Mouse (Mus musculus) small intestine, adult 2 months (tissue): ENCODE results near the gene Cd59b. TPM values are rescaled to one million over a fixed set of nuclear protein-coding genes. Genes with fewer than 3 reads are reported as not detected.
"Not testable (repeated sequence)": the region's sequence is repeated elsewhere in the genome, so short reads cannot be mapped to it uniquely, and the experiment has no call there.

ENCODE experiments used
- H3K27ac ChIP-seq: fragments of 200-500 bp; 2 replicates; pipeline ENCODE4 v1.5.1; 2012; ENCODE audit warnings: low read depth, low read length, control low read depth, inconsistent platforms; ENCODE audit not compliant: insufficient read depth
- H3K27me3 ChIP-seq: fragments of 200-500 bp; 2 replicates; pipeline ENCODE4 v1.6.1; 2012; ENCODE audit warnings: mild to moderate bottlenecking, moderate library complexity, low read length, inconsistent platforms; ENCODE audit not compliant: control insufficient read depth, insufficient read depth
- H3K36me3 ChIP-seq: fragments of 200-500 bp; 2 replicates; pipeline ENCODE4 v1.6.1; 2012; ENCODE audit warnings: mild to moderate bottlenecking, low read length, control low read depth, inconsistent platforms; ENCODE audit not compliant: control insufficient read depth, insufficient read depth
- H3K4me1 ChIP-seq: fragments of 200-500 bp; 2 replicates; pipeline ENCODE4 v1.6.1; 2012; ENCODE audit warnings: low read length, inconsistent platforms, mixed read lengths; ENCODE audit not compliant: control insufficient read depth, insufficient read depth, insufficient read length
- H3K4me3 ChIP-seq: fragments of 200-500 bp; 2 replicates; pipeline ENCODE4 v1.5.1; 2012; ENCODE audit warnings: low read depth, mild to moderate bottlenecking, control low read depth, inconsistent platforms, low read length, moderate library complexity
- CTCF ChIP-seq: fragments of 200-500 bp; IDR thresholded peaks from 2 replicates; pipeline ENCODE4 v1.5.1; 2012; ENCODE audit warnings: low read depth, mild to moderate bottlenecking, control low read depth, inconsistent platforms, low read length, moderate library complexity, mixed read lengths; ENCODE audit not compliant: insufficient replicate concordance, insufficient read length; ENCODE audit errors: extremely low read depth
- POLR2A ChIP-seq: fragments of 200-500 bp; IDR thresholded peaks from 2 replicates; pipeline ENCODE4 v1.6.1; 2012; ENCODE audit warnings: low read depth, mild to moderate bottlenecking, control low read depth, inconsistent platforms, low read length, moderate library complexity
- WGBS: fragments of 180-500 bp; shearing (Covaris S2); methylation state at CpG from one replicate; pipeline ENCODE4 v1.1.7; 2018; 5-methylcytosine and 5-hydroxymethylcytosine counted together
- polyA plus RNA-seq: library from polyadenylated mRNA; depleted of rRNA; stranded (reverse); fragments of >200 nt; gene quantifications from 2 replicates; pipeline ENCODE4 v1.2.3, GENCODE M21; 2012

Gene Cd59b
- polyA plus RNA-seq, 1 experiment = 0.38 TPM

DNA sequence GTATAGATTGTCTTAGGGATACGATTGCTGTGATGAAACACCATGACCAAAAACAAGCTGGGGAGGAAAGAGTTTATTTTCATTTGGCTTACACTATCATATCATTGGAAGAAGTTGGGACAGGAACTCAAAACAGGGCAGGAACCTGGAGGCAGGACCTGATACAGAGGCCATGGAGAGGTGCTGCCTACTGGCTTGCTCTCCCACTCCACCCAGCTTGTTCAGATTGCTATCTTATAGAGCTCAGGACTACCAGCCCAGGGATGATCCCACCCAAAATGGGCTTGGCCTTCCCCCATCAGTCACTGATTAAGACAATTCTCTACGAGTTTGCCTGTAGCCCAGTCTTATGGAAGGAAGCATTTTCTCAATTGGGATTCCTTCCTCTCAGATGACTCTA is 5.5 kb upstream of the Cd59b start:
- Histone ChIP-seq H3K36me3 (peaks cover 10% of the 10 kb centered on the region), H3K4me1 (no peaks in the 10 kb centered on the region), H3K4me3 (no peak overlapping the region), H3K27ac (no peak overlapping the region), H3K27me3 (no peaks in the 10 kb centered on the region)
- TF ChIP-seq CTCF (no peak), POLR2A (no peak)
- 66% methylated on average over 2 of the region's 2 CpGs for WGBS

DNA sequence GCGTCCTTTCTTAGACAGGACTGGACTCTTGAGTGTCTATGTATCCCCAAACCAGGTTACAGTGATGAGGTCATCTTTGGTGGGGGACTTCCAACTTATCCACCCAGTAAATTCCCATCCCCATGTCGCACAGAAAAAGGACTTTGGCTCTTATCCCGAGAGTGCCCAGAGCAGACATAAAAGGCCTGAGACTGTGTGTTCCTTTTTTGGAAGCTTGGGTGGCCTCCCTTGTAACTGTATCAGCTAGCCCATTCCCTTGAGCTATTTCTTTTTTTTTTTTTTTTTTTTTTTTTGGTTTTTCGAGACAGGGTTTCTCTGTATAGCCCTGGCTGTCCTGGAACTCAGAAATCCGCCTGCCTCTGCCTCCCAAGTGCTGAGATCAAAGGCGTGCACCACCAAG is 4.1 kb upstream of the Cd59b start, which contains the start of gene Gm10912:
Gene Gm10912, plus strand, starts transcription at position 301 of the 400 bp plus-strand sequence.
- H3K27ac ChIP-seq, H3K4me3 ChIP-seq, H3K27me3 ChIP-seq, H3K36me3 ChIP-seq, H3K4me1 ChIP-seq: not testable (repeated sequence)
- WGBS = 84% methylated on average over 6 of the region's 6 CpGs

DNA sequence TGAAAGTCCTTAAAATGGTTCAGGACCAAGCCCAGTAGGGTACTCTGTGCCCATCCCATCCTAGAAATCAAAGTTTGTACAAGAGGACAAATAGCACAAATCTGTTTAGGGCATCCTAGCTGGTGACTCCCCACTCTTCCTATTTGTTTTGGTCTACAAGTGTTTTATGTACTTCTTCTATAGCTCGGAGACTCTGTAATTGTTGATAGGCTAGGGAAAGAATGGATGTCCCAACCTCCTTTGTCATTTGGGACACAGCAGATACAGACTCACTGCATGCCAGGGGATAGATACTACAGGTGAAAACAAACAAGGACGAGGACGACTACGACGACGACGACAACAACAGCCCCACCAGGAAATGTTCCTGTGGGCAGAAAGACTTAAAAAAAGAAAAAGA is 1.2 kb upstream of the Cd59b start, which contains the start of gene Gm10799:
Gene Gm10799, minus strand, starts transcription at position 101 of the 400 bp plus-strand sequence.
- not testable (repeated sequence) for H3K27ac ChIP-seq

DNA sequence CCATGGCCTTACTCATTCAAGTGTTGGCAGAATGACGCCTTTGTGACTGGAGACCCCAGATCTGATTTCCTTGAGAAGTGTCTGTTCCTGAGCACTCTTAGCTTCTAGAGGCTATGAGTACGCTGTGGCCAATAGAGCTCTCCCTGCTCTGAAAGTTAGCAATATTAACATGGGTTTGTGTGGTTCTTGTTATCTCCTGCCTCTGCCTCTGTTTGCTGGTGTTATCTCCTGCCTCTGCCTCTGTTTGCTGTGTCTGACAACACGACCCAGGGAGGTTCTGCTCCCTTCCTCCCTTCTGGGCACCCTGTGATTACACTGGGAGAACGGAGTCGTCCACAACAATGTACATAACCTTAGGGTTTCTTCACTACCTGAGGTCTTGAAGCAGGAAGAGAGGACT is 8.6 kb downstream of the Cd59b start:
- H3K4me3 ChIP-seq, H3K27me3 ChIP-seq, H3K36me3 ChIP-seq, H3K4me1 ChIP-seq, H3K27ac ChIP-seq: not testable (repeated sequence)
- 64% methylated on average over 5 of the region's 5 CpGs for WGBS

More for the DNA sequence above, 1.2 kb upstream of the Cd59b start, which contains the start of gene Gm10799:
- not testable (repeated sequence) for H3K4me1 ChIP-seq, H3K4me3 ChIP-seq, H3K36me3 ChIP-seq, H3K27me3 ChIP-seq
- 70% methylated on average over 7 of the region's 7 CpGs for WGBS

DNA sequence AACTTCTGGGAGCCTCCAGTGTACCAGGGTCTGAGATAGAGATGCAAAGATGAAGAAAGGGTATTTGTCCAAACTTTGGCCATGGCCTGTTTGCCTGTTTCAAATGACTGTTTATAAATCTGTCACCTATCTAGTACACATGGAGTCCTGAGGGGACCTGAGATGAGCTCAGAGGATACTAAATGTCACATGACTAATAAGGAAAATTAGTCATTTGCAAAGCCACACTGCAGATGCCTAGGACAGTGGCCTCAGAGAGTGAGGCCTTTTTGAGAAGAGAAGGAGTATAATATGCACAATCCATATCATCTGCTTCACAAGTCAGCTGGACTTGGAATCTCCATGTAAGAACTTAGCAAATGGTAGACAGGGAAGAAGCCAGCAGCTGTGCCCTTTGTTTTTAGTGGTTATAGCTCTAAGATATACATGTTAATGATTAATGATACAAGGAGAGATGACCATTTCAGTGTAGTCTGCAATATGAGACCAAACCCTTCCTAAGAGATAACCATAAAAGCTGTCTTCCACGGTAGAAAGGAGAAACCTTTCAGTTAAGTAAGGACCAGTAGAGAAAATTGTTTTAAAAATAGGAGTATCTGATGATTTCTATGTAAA is 11.9 kb downstream of the Cd59b start:
- H3K27ac ChIP-seq, H3K4me1 ChIP-seq, H3K36me3 ChIP-seq, H3K27me3 ChIP-seq, H3K4me3 ChIP-seq: not testable (repeated sequence)
- WGBS = no CpG with 5 or more reads among the region's 1 CpGs

DNA sequence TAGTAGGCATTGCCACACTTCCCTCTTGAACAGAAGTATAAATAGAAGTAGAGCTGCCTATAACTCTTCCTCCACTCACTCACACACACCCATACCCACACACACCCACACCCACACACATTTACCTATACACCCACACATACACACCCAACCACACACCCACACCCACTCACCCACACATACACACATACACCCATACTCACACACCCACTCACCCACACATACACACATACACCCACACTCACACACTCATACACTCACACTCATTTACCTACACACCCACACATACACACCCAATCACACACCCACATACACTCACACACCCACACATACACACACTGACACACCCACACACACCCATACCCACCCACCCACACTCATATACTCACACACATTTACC is 12.8 kb downstream of the Cd59b start:
- no peaks in the 10 kb centered on the region for H3K27me3 ChIP-seq
- H3K36me3 ChIP-seq = no peaks in the 10 kb centered on the region
- no peak overlapping the region for H3K27ac ChIP-seq
- H3K4me1 ChIP-seq = no peaks in the 10 kb centered on the region
- H3K4me3 ChIP-seq = no peak overlapping the region
- TF ChIP-seq POLR2A (no peak), CTCF (no peak)

DNA sequence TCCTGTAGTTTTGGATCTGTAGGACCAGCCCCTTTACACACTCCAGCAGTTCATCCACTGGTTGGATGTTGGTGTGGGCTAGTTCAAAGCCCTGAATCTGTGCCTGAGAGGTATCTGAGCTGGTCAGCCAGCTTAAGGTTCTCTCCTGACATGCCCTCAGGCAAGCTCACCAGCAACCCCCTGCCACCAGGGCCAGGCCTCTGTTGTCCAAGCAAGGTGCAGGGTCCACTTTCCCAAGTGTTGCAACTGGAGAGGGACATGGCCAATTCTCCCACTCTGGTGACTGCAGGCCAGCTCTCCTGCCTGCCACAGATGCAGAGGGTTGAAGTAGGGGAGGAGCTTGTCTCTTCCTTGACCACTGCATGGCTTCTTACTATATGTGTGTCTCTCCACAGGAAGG is 14.4 kb downstream of the Cd59b start:
- H3K36me3 ChIP-seq, H3K4me1 ChIP-seq, H3K27me3 ChIP-seq, H3K4me3 ChIP-seq, H3K27ac ChIP-seq: not testable (repeated sequence)

DNA sequence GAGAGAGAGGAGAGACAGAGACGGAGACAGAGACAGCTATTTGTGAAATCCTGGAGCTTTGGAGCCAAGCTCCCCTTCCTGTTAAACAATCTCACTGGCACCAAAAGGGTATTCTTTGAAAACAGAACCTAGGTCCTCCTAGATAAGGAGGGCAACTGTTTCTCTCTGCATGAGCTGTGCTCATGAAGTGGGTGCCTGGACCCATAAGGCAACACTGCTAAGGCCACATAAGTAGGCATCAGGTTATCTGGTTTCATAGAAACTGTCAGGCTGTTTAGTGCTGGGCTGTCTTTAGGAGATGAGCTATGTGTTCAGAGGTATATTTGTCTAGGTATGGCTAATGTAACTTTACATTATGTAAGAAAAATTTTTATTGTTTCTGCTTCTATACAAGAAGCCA is 17.9 kb downstream of the Cd59b start:
- H3K27me3 ChIP-seq, H3K4me3 ChIP-seq, H3K4me1 ChIP-seq, H3K36me3 ChIP-seq, H3K27ac ChIP-seq: not testable (repeated sequence)
- 89% methylated on average over 1 of the region's 1 CpGs for WGBS
